Mouse (Mus musculus) midbrain, embryonic 15.5 days (tissue): ENCODE results near the gene Abcg4. TPM values are rescaled to one million over a fixed set of nuclear protein-coding genes. Genes with fewer than 3 reads are reported as not detected.

ENCODE experiments used
- ATAC-seq: fragments of 200-750 bp; cut with Nextera tagmentation; replicated peaks from 2 replicates; pipeline ENCODE4 v1.8.0; 2017; ENCODE audit warnings: moderate TSS enrichment
- H3K27ac ChIP-seq: fragments of 300-500 bp; sonication (generic); 2 replicates; pipeline ENCODE4 v1.5.1; 2015; ENCODE audit warnings: mild to moderate bottlenecking, inconsistent platforms
- H3K27me3 ChIP-seq: fragments of 300-500 bp; sonication (generic); replicated peaks from 2 replicates; pipeline ENCODE4 v1.6.1; 2015; ENCODE audit warnings: inconsistent platforms
- H3K36me3 ChIP-seq: fragments of 300-500 bp; sonication (generic); replicated peaks from 2 replicates; pipeline ENCODE4 v1.6.1; 2015; ENCODE audit warnings: inconsistent platforms
- H3K4me1 ChIP-seq: fragments of 300-500 bp; sonication (generic); 2 replicates; pipeline ENCODE4 v1.6.1; 2015; ENCODE audit warnings: inconsistent platforms
- H3K4me2 ChIP-seq: fragments of 300-500 bp; sonication (generic); 2 replicates; pipeline ENCODE4 v1.6.1; 2015; ENCODE audit warnings: inconsistent platforms, mild to moderate bottlenecking, moderate library complexity
- H3K4me3 ChIP-seq: fragments of 300-500 bp; sonication (generic); 2 replicates; pipeline ENCODE4 v1.5.1; 2015; ENCODE audit warnings: mild to moderate bottlenecking, inconsistent platforms
- H3K9ac ChIP-seq: fragments of 300-500 bp; sonication (generic); 2 replicates; pipeline ENCODE4 v1.6.1; 2015; ENCODE audit warnings: mild to moderate bottlenecking, inconsistent platforms
- H3K9me3 ChIP-seq: fragments of 300-500 bp; sonication (generic); 2 replicates; pipeline ENCODE4 v1.6.1; 2016; ENCODE audit warnings: inconsistent platforms
- WGBS: fragments of 180-500 bp; shearing (Covaris S2); methylation state at CpG from one replicate; pipeline ENCODE4 v1.1.7; 2015; ENCODE audit warnings: mixed read lengths; 5-methylcytosine and 5-hydroxymethylcytosine counted together
- microRNA-seq: library from miRNA; unstranded; fragments of <30 nt; microRNA quantifications from one replicate; pipeline ENCODE4, GENCODE M21; 2016
- polyA plus RNA-seq: library from polyadenylated mRNA; unstranded; fragments of >200 nt; fragmentation: Nextera tagmentation; extraction: Ambion mirVana; gene quantifications from 2 replicates; pipeline ENCODE4 v1.2.1, GENCODE M21; 2015

Gene Abcg4
- polyA plus RNA-seq, 1 experiment from 2014 or later = 31.1 TPM

DNA sequence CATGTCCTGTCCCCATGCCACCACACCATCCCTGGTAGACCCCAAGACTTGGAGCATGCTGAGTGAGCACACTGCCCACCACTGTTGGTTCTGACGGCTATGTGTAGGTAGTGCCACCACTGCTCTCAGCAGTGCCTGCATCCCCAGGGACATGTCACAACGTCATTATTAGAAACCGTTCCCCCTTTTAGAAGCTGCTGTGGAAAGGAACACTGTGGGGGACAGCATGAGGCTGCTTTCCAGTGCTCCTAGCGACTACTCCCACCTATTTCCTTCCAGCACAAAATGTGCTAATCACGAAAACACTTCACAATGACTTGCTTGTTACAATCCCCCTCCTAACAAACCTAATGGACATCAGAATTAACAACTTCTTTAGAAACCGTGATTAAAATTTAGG lies 62.4 kb downstream of the Abcg4 start:
- no peaks in the 10 kb centered on the region for H3K36me3 ChIP-seq
- no peak overlapping the region for H3K4me2 ChIP-seq
- no peak overlapping the region for H3K4me3 ChIP-seq
- ATAC-seq = no peak
- no peaks in the 10 kb centered on the region for H3K9me3 ChIP-seq
- H3K9ac ChIP-seq = no peak overlapping the region
- H3K27me3 ChIP-seq = no peaks in the 10 kb centered on the region
- H3K4me1 ChIP-seq = peaks cover 6% of the 10 kb centered on the region; the same call in 1 of the 2 replicates
- 61% methylated on average over 6 of the region's 6 CpGs for WGBS
- no peak overlapping the region for H3K27ac ChIP-seq

Small RNA genes within 50 kb of the gene (microRNA-seq; reads per million reads assigned to microRNA genes)
- not detected for gene Gm44335

Other genes with a start within 250 kb of the Abcg4 start
- 1.0 and 1.6 TPM in 2 replicates for gene Thy1, start 245.2 kb downstream of the Abcg4 start, polyA plus RNA-seq
- 5.9 and 9.6 TPM in 2 replicates for gene Usp2, start 221.6 kb downstream of the Abcg4 start, polyA plus RNA-seq
- gene Mfrp, start 186.9 kb downstream of the Abcg4 start, polyA plus RNA-seq = 0.08 and 0.13 TPM in 2 replicates
- 2.9 and 4.1 TPM in 2 replicates for gene C1qtnf5, start 181.4 kb downstream of the Abcg4 start, polyA plus RNA-seq
- gene Gm49380, start 175.1 kb downstream of the Abcg4 start, polyA plus RNA-seq = 0.13 and 0.25 TPM in 2 replicates
- gene Rnf26, start 175.1 kb downstream of the Abcg4 start, polyA plus RNA-seq = 29.2 and 32.4 TPM in 2 replicates
- gene Mcam, start 154.1 kb downstream of the Abcg4 start, polyA plus RNA-seq = 11.7 and 11.9 TPM in 2 replicates
- 24.4 and 26.2 TPM in 2 replicates for gene Cbl, start 54.6 kb downstream of the Abcg4 start, polyA plus RNA-seq
- gene Ccdc153, start 47.9 kb downstream of the Abcg4 start, polyA plus RNA-seq = 0.61 TPM in 1 of 2 replicates, not detected in the other
- gene Pdzd3, start 37.1 kb downstream of the Abcg4 start, polyA plus RNA-seq = 0.44 and 0.96 TPM in 2 replicates
- 4.8 and 5.1 TPM in 2 replicates for gene Nlrx1, start 20.0 kb downstream of the Abcg4 start, polyA plus RNA-seq
- 28.4 and 30.5 TPM in 2 replicates for gene Hinfp, start 17.1 kb upstream of the Abcg4 start, polyA plus RNA-seq
- gene C2cd2l, start 31.7 kb upstream of the Abcg4 start, polyA plus RNA-seq = 27.3 and 30.6 TPM in 2 replicates
- gene Dpagt1, start 37.4 kb upstream of the Abcg4 start, polyA plus RNA-seq = 36.5 and 36.9 TPM in 2 replicates
- gene H2afx, start 46.1 kb upstream of the Abcg4 start, polyA plus RNA-seq = 121 and 132 TPM in 2 replicates
- 63.1 and 65.6 TPM in 2 replicates for gene Hmbs, start 55.6 kb upstream of the Abcg4 start, polyA plus RNA-seq
- gene Vps11, start 73.1 kb upstream of the Abcg4 start, polyA plus RNA-seq = 43.3 and 45.7 TPM in 2 replicates
- gene Hyou1, start 90.9 kb upstream of the Abcg4 start, polyA plus RNA-seq = 28.1 and 29.7 TPM in 2 replicates
- 44.6 and 44.9 TPM in 2 replicates for gene Slc37a4, start 108.2 kb upstream of the Abcg4 start, polyA plus RNA-seq
- 965 and 984 TPM in 2 replicates for gene Rps25, start 118.5 kb upstream of the Abcg4 start, polyA plus RNA-seq
- 317 and 321 TPM in 2 replicates for gene Trappc4, start 119.0 kb upstream of the Abcg4 start, polyA plus RNA-seq
- 37.6 and 39.9 TPM in 2 replicates for gene Ccdc84, start 130.0 kb upstream of the Abcg4 start, polyA plus RNA-seq
- gene Foxr1, start 152.5 kb upstream of the Abcg4 start, polyA plus RNA-seq = not detected in 2 replicates
- gene Upk2, start 166.4 kb upstream of the Abcg4 start, polyA plus RNA-seq = not detected in 2 replicates
- 12.5 and 13.0 TPM in 2 replicates for gene Bcl9l, start 194.2 kb upstream of the Abcg4 start, polyA plus RNA-seq